Mouse (Mus musculus): ENCODE results near the gene Nhlh1. TPM values are rescaled to one million over a fixed set of nuclear protein-coding genes. Genes with fewer than 3 reads are reported as not detected.

Nhlh1 gene
- total RNA-seq, 2 experiments from 2014 or later, result not detected

DNA sequence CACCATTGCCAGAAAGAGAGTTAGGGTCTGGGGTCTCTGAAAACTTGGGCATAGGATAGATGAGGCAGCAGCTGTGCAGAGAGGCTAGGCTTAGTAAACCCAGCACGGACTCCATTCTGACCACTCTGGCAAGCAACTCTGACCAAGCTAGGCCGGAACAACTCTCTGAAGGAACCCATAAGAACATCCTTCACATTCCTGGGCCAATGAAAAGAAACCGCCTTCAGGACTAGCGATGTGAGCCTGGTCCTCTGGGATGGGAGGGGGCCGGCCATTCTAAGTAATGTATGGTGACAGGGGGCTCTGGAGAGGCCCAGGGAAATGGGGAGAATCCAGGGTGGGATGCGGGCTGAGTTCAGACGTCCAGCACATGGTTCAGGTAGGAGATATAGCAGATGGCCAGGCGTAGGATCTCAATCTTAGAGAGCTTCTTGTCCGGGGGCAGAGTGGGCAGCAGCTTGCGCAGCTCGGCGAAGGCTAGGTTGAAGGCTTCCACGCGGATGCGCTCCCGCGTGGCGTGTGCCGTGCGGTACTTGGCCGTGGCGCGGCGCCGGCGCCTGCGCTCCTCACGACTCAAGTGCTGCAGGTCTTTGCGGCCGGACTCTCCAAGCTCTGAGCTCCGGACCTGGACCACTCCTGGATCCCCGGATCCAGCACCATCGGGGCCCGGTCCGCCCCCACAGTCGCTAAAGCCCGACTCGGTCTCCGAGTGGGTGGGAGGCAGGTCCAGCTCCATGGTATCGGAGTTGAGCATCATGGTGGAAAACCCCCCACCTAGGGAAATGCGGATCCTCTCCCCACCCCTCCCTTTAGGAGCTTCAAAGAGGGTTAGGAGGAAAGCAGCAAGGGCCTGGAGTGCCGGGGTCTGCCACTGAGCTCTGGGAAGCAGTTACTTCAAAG, 3.6 kb downstream of the Nhlh1 start:
- no peak for ATAC-seq (replicated peaks; ENCODE audit: poor library complexity)

DNA sequence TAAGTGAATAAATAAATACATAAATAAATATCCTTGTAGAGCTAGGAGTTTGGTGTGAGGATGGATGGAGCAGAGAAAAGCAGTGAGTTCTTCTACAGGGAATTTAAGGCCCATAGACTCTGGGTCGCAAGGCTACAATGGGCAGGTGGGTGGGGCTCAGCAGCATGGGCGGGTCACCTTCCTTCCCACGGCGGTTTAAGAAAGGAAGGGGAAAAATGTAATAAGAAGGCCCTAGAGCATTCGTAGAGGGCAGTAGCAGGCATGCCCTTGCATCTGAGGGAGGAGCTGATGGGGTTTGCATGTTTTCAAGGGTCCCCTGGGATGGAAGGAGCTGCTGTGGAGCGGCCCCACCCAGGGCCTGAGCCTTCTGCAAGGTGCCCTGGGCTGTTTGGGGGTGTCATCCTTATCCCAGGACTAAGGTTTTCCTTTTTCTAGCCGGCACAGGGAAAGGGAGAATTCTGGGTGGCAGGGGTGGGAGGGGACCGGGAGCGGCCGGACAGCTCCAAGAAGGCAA, 4.5 kb downstream of the Nhlh1 start:
- 0 out of 2 replicates have a peak, but pooled peaks have one; percentile 25 for ATAC-seq (replicated peaks; ENCODE audit: poor library complexity)

DNA sequence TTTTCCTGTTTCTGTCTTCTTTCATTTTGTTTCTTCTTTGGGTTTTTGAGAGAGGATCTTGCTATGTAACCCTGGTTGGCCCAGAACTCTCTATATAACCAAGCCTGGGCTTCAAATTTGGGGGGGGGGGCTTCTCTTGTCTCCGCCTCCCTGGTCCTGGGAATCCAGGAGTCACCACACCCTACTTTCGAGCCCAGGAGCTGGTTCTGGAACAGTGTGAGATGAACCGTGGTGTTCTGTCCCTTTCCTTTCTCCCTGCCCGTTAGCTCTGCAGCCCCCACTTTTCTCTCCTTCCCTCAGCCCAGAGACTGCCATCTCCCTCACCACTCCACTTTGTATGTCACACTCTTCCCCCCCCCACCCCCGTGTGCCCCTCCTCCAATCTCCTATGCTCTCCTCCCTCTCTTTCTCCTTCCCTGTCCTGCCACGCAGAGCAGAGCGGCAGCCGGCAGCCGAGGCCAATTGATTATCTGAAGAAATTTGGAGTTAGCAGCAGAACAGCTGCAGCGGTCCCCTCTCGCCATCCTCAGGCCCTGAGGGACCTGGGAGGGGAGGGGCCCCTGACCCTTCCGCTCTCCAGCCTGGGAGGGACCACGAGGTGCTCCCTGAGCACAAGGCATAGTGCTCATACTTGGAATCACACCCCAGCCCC, 8.1 kb downstream of the Nhlh1 start:
- ATAC-seq (replicated peaks; ENCODE audit: poor library complexity), result no peak

DNA sequence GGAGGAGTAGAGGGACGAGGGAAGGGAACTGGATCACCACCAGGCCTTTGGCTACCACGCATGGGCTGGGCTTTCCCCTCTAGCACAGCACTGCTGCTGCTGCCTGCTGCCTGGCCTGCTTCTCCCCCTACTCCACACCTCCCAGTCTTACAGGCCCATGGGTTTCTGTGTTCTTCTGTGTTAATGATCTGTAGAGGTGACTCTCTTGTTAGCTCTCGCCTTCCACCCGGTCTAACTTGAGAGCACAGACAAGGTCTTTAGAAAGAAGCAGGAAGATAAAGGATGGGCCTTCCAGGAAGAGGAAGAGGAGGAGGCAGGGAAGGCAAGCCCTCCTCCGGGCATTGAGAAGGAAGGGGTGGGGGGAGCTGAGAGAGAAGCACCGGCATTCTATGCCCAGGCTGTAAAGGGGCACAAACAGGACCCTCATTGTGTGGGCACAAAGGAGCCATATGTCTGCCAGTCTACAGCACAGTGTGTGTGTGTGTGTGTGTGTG, 9.1 kb downstream of the Nhlh1 start:
- ATAC-seq (replicated peaks; ENCODE audit: poor library complexity), result no peak

DNA sequence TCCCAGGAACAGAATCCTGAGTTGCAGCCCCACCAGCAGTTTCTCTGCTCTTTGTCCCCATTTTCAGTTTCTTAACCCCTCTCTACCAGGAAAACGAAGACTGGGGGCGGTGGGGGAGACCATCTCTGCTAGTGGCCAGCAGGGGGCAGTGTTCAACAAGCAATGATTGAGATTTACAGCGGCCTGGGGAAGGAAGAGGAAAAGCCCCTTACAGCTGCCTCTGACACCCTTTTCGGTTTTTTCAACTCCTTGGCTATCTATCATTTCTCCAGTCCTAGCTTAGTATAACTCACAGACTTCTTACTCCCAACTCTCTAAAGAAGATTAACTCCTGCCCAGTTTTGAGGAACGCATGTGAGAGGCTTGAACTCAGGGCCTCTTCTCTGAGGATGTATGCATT, 10.4 kb downstream of the Nhlh1 start:
- ATAC-seq (replicated peaks; ENCODE audit: poor library complexity), result peak; percentile 96

DNA sequence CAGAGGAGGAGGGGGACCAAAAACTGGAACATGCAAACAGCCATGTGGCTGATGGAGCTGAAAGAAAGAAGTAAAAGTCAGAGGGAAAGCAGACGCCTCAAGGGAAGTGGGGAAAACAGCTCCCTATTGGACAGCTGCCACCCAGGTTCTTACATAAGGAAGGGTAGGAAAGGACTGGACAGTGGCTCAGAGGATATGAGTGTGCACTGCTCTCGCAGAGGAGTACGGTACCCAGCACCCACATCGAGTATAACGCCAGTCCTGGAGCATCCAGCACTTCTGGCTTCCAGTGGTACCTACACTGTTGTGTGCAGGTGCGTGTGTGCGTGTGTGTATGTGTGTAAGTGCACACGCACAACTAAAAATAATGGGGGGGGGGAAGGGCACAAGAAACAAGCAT, 11.0 kb downstream of the Nhlh1 start:
- ATAC-seq (replicated peaks; ENCODE audit: poor library complexity), result peak; percentile 17; the same call in 1 of the 2 replicates

DNA sequence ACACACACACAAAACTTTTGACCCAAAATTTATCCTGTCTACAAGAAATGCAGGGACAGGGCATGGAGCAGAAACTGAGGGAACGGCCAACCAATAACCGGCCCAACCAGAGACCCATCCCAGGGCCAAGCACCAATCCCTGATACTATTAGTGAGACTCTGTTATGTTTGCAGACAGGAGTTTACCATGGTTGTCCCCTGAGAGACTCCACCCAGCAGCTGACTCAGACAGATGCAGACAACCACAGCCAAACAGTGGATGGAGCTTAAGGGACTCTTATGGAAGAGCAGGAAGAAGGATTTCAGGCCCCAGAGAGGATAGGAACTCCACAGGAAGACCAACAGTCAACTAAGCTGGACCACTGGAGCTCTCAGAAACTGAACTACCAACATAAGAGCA, 27.5 kb downstream of the Nhlh1 start:
- no peak for ATAC-seq (replicated peaks; ENCODE audit: poor library complexity)

DNA sequence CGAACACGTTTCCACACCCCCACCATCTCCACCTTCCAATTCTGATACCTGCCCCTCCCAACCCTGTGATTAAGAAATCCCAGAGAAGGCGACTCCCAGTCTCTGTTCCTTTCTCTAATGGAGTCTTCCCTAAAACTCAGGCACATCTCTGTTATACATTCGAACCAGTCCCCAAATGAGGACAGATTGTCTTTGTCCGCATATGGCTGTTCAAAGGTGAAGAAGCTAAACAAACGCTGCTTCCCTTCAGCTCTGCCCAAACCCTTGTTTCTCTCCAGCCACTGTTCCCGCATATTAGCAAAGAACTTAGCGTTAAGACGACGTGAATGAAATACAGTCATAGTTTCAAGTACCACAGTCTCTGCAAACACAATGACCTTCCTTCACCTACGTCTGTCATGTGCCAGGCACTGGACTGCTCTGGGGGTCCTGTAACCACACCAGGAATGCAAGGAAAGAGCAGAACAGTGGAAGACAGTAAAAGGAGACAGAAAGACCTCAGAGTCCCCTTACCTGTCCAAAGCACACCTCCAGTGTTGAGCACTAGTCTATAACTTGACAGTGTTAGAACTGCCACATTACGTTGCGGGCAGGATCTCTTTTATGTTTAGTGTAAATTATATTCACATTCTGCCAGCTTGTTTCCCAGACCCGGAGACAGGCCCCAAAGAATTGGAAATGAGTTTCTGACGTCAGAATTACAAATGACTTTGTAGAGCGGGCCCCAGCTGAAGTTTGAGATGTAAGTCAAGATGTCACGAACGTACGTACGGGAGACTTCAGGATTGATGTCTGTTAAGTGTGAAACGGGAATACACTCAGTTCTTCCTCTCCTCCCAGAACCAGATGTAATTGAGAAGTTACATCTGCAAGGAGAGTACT, 28.7 kb downstream of the Nhlh1 start, which contains the start of gene Vangl2:
Gene Vangl2 (minus strand): TSS at position 51 of the 882 bp plus-strand sequence.
- no peak for ATAC-seq (replicated peaks; ENCODE audit: poor library complexity)

DNA sequence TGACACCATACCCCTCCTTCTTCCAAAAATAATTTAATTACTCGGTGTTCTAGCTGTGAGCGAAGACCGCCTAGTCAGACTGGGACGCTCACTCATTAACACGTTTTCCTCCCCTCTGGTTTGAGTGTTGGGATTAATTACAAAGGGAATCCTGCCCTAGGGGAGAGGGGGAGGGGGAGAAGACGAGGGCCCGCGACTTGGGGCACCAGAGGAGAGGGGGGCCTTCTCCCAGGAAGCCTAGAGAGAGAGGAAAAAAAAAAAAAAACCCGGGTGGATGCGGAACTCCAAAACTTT, 29.6 kb downstream of the Nhlh1 start:
- ATAC-seq (replicated peaks; ENCODE audit: poor library complexity), result no peak

DNA sequence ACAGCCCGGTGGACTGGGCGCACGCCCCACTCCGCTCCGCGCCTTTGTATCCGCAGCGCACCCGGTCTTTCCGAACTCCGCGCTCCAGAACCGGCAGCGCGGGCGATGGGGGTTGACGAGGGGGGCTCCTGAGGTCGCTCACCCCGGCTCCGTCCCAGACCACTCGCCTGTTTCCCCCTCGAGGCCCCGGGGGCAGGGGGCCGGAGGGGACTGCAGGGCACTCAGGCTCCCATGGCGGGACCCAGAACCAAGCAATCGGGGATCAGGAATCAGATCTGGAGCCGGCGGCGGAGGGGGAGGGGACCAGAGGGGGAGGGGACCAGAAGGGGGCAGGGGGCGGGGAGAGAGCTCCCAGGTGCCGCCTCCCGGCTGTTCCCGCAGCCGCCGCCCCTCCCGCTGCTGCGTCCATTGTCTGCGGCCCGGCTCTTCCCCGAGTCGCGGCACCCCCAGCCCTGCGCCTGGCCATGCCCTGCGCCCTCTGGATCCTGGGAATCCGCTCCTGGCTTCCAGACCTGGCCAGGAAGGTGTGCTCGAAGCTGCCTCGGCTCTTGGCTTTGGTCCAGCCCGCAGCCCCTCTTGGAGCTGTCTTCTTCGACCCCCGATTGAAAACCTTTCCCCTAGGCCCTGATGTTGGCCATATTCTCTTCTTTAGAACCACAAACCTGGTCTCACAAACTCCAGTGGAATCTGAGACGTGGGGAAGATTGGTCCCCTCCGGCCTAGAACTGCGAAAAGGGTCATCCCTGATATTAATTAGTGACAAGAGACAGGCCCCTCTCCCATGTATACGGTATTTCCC, 30.2 kb downstream of the Nhlh1 start:
- peak; percentile 96 for ATAC-seq (replicated peaks; ENCODE audit: poor library complexity)

DNA sequence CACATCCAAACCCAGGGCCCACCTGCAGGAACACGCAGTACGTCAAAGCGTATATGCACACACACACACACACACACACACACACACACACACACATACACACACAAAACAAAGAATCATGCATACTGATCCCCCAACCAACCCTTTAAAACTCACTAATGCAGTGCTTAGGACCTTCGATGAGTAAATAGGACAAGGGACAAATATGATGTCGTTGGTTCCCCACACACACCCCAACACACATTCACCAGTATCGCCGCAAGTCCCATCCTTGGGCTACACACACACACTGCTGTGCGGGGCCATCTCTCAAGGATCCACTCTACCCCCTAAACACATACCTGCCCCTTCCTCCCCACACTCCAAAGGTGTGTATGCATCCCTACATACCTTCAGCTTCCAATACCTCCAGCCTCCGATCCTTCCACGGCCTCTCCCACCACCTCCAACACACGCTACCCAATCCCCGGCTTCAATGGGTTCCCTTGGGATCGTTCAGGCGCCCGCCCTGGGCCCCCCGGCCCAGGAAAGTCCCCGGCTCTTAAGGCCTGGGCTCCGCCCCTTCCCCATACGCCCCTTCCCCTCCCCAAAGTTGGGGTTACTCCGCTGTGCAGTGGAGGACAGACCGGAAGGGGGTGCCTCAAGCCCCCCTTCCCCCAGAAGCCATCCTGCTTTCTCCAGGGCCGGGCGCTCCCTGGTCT, 31.0 kb downstream of the Nhlh1 start:
- ATAC-seq (replicated peaks; ENCODE audit: poor library complexity), result peak; percentile 40

DNA sequence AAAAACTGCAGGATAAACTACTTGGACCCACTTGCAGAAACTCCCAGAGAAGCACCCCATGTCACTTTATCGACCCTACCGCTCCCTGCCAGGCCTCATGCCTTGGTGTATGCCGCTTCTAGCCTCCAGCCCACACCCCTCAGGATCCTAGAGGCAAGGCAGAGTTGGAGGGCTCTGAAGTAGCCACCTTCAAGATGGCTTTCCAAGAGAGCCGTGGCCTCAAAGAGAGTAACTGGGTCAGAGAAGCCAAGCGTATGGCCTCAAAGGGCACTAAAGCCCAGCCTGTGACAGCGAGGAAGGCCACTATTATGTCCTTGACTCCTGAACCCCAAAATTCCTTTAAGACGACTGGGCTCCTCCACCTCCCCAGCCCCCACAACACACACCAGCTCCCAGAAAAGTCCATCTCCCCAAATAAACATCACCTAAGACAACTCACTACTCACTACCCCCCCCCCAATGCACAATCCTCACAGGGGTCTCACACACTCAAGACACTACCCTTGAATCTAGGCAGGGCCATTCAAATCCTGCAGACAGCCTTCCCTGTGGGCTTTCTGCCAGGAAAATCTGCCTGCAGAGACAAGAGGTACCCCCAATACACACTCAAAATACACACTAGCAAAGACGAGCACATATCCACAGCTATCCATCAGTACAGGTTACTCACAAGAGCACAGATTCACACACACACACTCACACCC, 32.0 kb downstream of the Nhlh1 start:
- ATAC-seq (replicated peaks; ENCODE audit: poor library complexity), result no peak

DNA sequence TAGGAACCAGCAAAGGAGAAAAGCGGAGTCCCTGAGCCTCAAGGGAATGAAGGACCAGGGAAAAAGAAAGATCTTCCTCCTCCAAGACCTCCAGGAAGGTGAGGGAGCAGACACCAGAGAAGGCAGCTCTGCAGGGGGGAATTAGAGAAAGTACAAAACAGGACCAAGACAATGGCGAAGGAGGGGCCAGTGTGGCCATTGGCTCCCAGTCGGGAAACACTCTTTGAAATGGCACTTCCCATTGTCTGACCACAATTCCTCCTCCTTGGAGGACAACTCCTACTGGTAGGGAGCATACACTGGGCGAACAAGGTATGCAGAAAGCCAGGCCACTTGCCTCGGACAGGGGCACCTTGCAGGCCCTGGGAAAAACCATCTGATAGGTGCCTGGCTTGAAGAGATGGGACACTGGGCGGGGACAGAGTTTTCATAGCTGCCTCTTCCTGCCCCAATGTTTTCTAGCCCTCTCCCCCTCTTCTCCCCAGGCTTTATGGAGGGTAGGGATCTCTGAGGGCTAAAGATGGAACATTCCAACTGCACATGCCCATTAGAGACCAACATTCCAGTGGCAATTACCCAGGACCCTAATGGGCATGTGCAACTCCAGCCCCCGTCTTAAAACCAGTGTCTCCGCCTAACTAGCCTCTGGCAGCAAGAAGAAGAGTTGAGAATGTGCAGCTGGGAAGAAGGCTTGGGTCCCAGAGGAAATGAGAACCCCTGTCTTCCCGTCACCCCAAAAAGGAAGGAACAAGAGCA, 33.1 kb downstream of the Nhlh1 start:
- no peak for ATAC-seq (replicated peaks; ENCODE audit: poor library complexity)

DNA sequence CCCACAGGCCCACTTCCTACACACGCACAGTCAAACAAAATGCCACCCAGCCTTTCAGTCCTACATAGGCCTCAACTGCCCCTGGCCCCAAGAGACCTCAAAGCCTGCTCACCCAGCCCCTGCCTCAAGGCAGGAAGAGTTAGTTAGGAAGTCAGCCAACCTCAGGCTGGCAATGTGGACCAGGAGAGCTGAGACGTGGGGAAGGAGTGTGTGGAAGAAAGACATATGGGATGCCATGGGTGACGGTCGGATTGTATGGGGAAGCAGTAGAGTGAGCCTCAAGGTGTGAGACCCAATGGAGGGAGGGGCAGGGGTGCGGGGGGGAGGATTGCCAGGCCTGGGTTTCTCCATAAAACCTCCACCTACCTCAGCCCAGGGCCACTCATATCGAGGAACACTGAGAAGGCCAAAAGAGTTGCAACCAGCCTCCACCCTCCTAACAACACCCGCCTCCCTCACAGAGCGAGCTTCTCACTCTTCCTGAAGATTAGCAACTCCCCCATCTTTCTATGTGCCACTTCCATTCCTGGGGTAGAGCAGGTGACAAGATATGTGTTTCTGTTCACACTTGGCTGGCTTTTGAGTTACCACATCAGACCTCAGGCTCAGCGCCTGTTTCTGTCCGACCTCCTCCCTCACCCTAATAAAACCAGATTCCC, 37.4 kb downstream of the Nhlh1 start:
- no peak for ATAC-seq (replicated peaks; ENCODE audit: poor library complexity)

DNA sequence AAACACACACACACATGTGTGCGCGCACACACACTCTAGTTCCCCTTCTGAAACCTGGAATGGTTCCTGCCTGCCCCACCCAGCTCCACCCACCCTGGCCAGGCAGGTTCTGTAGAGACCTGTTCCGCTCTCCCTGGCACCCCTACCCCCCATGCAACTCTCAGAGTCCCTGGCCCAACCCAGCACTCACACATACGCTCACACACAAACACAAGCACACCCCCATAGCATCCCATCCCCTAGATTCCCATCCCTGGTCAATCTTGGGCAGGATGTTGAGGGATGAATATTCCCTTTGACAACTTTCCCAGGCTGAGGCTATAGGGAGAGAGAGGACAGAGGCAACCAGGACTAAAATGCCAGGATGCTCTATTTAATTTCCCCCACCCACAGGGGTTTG, 38.0 kb downstream of the Nhlh1 start:
- ATAC-seq (replicated peaks; ENCODE audit: poor library complexity), result no peak

DNA sequence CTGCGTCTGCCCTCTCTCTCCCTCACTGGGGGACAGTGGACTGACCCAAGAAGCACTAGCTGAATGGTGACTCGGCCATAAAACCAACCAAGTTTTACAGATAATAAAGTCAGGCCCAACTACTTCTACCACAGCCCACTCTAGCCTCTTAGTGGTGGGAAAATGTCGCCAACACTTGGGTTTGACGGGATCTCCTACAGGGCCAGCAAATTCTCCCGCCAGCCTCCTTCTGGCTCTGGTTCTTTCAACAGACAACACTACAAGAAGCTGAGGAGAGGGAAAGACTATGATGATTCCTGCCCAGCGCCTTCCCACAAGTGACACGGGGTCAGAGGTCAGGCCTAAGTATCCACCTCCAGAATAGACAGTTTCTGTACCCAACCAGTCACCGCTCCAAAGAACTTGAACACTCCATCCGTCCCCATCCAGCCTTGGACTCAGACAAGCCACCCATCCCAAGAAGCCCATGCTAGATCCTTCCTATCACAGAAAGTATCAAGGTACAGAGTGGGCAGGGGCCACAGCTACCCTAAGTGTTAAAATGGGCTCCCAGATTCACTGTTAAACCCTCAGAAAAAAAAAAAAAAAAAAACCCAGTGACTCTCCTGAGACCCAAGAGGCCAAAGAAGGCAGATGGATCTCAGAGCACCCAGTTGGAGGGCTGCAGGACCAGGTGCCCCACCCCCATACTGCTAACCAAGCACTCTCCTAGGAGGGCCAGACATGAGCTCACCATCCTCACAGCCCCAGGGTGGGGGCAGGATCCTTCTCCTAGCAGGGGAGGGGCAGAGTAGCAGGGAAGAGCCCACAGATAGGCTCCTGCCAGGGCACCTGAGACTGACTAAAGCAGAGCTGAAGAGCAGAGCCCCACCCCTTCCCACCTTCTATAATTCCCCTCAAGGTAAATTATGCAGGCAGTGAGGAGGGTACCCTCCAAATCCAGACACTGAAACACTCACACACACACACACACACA, 38.7 kb downstream of the Nhlh1 start:
- no peak for ATAC-seq (replicated peaks; ENCODE audit: poor library complexity)
